Mouse (Mus musculus) limb, embryonic 10.5 days (tissue): Measurements from ENCODE around the gene Sptbn4. TPM values are rescaled to one million over a fixed set of nuclear protein-coding genes. Genes with fewer than 3 reads are reported as not detected.

Experiments
- DNase-seq: peaks from one replicate; pipeline ENCODE4 v3.0.0-alpha.2; 2017; ENCODE audit warnings: low spot score
- H3K27ac ChIP-seq: fragments of 300-500 bp; sonication (generic); 2 replicates; pipeline ENCODE4 v1.5.1; 2016; ENCODE audit warnings: mild to moderate bottlenecking
- H3K27me3 ChIP-seq: fragments of 300-500 bp; sonication (generic); 2 replicates; pipeline ENCODE4 v1.6.1; 2016; ENCODE audit warnings: low read depth, mild to moderate bottlenecking; ENCODE audit not compliant: poor library complexity, severe bottlenecking
- H3K36me3 ChIP-seq: fragments of 300-500 bp; sonication (generic); 2 replicates; pipeline ENCODE4 v1.6.1; 2016; ENCODE audit warnings: mild to moderate bottlenecking, moderate library complexity
- H3K4me1 ChIP-seq: fragments of 300-500 bp; sonication (generic); 2 replicates; pipeline ENCODE4 v1.6.1; 2016
- H3K4me3 ChIP-seq: fragments of 300-500 bp; sonication (generic); 2 replicates; pipeline ENCODE4 v1.5.1; 2016; ENCODE audit warnings: mild to moderate bottlenecking, moderate library complexity
- H3K9me3 ChIP-seq: fragments of 300-500 bp; sonication (generic); replicated peaks from 2 replicates; pipeline ENCODE4 v1.6.1; 2016; ENCODE audit warnings: mild to moderate bottlenecking
- WGBS: fragments of 180-500 bp; shearing (Covaris S2); methylation state at CpG from one replicate; pipeline ENCODE4 v1.1.7; 2016; 5-methylcytosine and 5-hydroxymethylcytosine counted together
- polyA plus RNA-seq: library from polyadenylated mRNA; unstranded; fragments of >200 nt; fragmentation: Nextera tagmentation; extraction: Ambion mirVana; gene quantifications from 2 replicates; pipeline ENCODE4 v1.2.1, GENCODE M21; 2016

Gene Sptbn4
- polyA plus RNA-seq, 1 experiment from 2014 or later: 0.15 TPM

DNA sequence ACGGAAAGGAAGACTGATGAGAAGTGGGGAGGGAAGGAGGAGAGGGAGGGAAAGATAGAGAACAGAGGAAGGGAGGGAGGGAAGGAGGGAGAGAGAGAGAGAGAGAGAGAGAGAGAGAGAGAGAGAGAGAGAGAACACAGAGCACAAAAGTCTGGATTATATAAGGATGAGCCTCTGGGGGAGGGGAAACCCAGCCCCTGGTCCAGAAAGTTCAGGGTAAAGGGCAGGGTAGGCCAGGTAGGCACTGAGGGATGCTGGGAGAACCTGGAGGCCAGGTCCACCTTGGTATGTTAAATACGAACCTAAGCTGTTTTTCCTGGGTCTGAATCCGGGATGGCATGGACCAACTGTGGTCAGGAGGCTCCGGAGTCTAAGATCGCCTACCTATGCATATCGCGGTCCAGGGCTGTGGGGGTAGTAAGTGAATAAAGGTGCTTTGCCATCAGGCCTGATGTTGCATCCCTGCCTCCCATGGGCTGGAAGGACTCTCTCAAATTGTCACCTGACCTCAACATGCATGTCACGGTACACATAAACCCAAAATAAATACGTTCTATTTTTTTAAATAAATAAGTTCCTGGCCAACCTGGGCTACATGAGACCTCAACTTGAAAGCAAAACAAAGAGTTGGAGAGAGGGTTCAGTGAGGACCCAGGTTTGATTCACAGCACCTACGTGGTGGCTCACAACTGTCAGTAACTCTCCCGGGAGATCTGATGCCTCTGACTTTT is 24.1 kb upstream of the Sptbn4 start:
- Histone ChIP-seq H3K36me3 (peaks cover 9% of the 10 kb centered on the region), H3K27me3 (no peaks in the 10 kb centered on the region), H3K4me1 (peaks cover 13% of the 10 kb centered on the region), H3K9me3 (no peaks in the 10 kb centered on the region), H3K27ac (no peak overlapping the region), H3K4me3 (no peak overlapping the region)
- no peak for DNase-seq
- 89% methylated on average over 11 of the region's 11 CpGs for WGBS

DNA sequence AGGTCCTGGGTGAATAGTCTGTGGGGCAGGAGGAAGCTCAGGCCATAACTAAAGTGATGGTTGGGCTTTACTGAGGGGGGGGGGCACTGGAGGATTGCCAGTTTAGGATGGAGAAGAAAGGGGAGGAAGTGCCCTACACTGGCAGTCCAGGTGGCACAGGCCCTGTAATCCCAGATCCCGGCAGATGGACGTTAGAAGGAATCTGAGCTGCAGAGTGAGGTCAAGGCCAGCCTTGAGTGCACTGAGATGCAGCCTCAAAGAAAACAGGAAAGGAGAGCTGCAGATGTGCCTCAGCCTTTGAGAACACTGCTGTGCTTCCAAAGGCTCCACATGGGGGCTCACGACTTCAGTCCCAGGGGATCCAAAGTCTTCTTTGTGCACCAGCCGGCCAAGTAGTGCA is 20.2 kb upstream of the Sptbn4 start:
- no peaks in the 10 kb centered on the region for H3K27me3 ChIP-seq
- peaks cover 4% of the 10 kb centered on the region for H3K4me1 ChIP-seq
- H3K9me3 ChIP-seq: no peaks in the 10 kb centered on the region
- DNase-seq: no peak
- no peak overlapping the region for H3K27ac ChIP-seq
- no peak overlapping the region for H3K4me3 ChIP-seq
- H3K36me3 ChIP-seq: no peaks in the 10 kb centered on the region
- 61% methylated on average over 4 of the region's 4 CpGs for WGBS

DNA sequence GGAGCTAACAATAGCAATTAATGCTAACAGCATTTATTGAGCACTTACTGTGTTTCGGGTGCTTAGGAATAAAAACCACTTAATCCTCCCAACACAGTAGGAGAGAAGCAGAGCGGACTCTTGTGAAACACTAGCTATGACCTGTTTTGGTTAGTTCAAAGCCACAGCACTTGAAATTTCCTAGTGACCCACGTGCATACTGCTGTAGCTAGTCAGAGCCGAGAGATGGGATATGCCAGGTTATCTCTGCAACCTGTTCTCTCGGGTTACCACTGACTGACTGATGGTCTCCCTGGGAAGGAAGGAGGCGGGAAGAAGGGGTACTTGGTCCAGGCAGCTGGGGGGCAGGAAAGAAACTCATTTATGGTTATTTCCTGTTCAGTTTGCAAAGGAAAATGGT is 13.0 kb upstream of the Sptbn4 start:
- Histone ChIP-seq H3K9me3 (no peaks in the 10 kb centered on the region), H3K27me3 (no peaks in the 10 kb centered on the region), H3K4me1 (no peaks in the 10 kb centered on the region), H3K4me3 (no peak overlapping the region), H3K36me3 (no peaks in the 10 kb centered on the region), H3K27ac (no peak overlapping the region)
- DNase-seq: no peak
- WGBS: 84% methylated on average over 6 of the region's 6 CpGs

DNA sequence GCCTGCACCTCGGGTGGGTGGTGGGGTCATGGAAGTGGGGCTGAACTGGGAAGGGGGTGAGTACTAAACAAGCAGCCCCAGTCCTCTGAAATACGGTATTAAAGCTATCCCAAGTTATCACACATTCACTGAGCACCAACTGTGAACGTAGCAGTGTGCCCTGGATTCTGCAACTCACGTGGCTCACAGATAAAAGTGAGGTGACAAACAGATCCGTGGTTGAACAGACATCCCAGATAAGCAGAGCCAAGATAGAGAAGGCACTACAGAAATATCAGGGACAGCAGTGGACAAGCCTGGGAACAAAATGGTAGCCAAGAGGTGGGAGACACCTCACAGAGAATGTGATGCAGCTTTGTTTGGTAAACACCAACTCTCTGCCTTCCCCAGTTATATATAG is 12.2 kb upstream of the Sptbn4 start:
- Histone ChIP-seq H3K27ac (no peak overlapping the region), H3K36me3 (no peaks in the 10 kb centered on the region), H3K4me3 (no peak overlapping the region), H3K9me3 (no peaks in the 10 kb centered on the region), H3K4me1 (no peaks in the 10 kb centered on the region), H3K27me3 (no peaks in the 10 kb centered on the region)
- 93% methylated on average over 5 of the region's 5 CpGs for WGBS
- DNase-seq: no peak

DNA sequence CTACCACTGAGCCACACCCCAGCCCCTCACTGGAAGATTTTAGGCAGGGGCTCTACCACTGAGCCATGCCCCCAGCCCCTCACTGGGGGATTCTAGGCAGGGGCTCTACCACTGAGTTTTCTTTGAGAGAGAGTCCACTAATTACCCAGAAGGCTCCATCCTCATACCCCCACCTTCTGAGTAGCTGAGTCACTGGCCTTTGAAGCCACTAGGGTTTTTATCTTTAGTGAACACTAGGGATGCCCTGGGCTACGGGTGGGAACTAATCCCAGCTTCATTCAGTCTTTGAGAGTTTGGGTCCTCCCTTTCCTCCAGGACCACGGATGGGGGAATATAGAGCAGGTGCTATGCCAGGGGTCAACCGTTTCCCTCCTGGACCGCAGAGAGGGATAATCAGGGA is 11.1 kb upstream of the Sptbn4 start:
- no peak for DNase-seq
- Histone ChIP-seq H3K27ac (no peak overlapping the region), H3K36me3 (no peaks in the 10 kb centered on the region), H3K4me3 (no peak overlapping the region), H3K9me3 (no peaks in the 10 kb centered on the region), H3K27me3 (no peaks in the 10 kb centered on the region), H3K4me1 (no peaks in the 10 kb centered on the region)
- WGBS: 89% methylated on average over 4 of the region's 4 CpGs

DNA sequence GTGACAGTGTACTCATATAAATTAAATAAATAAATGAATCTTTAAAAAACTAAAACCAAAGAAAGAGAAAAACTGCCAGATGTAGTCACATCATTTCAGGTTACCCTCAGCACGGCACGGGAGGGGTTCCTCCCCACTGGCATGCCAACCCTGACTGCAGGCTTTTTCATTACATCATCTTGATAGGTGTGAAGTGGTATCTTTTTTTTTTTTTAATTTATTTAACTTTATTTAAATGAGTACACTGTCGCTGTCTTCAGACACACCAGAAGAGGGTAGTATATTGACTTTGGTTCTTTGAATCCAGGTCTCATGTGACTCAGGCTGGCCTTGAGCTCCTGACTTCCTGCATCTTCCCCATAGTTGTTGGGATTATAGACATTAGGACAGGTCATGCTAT is 7.8 kb upstream of the Sptbn4 start:
- Histone ChIP-seq H3K9me3 (no peaks in the 10 kb centered on the region), H3K36me3 (no peaks in the 10 kb centered on the region), H3K27me3 (no peaks in the 10 kb centered on the region), H3K27ac (no peak overlapping the region), H3K4me1 (no peaks in the 10 kb centered on the region), H3K4me3 (no peak overlapping the region)
- 91% methylated on average over 3 of the region's 3 CpGs for WGBS
- no peak for DNase-seq

DNA sequence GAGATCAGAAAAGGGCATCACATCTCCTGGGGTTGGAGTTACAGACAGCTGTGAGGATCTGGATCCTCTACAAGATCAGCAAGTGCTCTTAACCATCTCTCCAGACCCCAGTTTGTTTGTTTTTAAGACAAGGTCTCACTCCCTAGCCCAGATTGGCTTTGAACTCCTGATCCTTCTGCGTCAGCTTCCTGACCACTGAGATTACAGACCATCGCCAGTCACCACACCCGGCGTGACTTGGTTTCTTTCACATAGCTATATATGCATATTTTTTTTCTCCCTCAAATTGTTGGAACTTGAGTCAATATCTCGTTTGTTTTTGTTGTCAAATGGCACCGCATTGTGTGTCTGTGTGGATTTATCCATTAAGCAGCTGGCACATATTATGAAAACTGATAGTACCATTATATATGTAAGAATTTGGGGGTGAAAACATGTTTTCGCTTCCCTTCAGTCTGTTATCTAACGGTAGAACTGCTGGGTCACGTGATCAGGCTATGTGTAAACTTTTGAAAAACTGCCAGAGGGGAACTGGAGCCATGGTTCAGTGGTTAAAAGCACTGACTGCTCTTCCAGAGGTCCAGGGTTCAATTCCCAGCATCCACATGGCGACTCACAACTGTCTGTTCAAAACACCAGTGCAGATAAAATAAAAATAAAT is 7.1 kb upstream of the Sptbn4 start:
- Histone ChIP-seq H3K4me1 (no peaks in the 10 kb centered on the region), H3K4me3 (no peak overlapping the region), H3K27me3 (no peaks in the 10 kb centered on the region), H3K9me3 (no peaks in the 10 kb centered on the region), H3K27ac (no peak overlapping the region), H3K36me3 (no peaks in the 10 kb centered on the region)
- no peak for DNase-seq
- WGBS: 82% methylated on average over 10 of the region's 10 CpGs

DNA sequence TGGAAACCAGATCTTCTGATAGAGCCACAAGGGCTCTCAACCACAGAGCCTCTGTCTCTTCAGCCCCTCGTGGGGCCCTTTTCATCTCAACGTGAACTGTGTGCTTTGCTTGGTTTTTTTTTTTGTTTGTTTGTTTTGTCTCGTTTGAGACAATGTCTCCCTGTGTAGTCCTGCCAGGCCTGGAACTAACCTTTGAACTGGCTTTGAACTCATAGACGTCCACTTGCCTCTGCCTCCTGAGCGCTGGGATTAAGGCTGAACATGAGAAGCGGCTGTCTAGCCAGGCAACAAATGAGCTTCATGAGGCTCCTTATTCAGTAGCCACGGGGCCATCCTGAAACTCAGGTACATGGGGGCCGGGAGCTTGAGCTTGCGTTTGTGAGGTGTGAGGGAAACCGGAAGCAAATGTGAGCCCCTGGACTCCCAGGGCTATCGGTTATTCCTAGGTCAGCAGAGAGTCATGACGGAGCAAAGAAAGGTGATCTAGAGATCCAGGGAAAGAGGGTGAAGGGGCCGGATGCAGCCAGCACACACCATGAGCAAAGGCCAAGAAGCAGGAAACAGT is 4.8 kb upstream of the Sptbn4 start:
- Histone ChIP-seq H3K9me3 (no peaks in the 10 kb centered on the region), H3K36me3 (no peaks in the 10 kb centered on the region), H3K27me3 (peaks cover 11% of the 10 kb centered on the region), H3K4me1 (peaks cover 9% of the 10 kb centered on the region), H3K27ac (no peak overlapping the region), H3K4me3 (no peak overlapping the region)
- 66% methylated on average over 13 of the region's 13 CpGs for WGBS
- DNase-seq: no peak

DNA sequence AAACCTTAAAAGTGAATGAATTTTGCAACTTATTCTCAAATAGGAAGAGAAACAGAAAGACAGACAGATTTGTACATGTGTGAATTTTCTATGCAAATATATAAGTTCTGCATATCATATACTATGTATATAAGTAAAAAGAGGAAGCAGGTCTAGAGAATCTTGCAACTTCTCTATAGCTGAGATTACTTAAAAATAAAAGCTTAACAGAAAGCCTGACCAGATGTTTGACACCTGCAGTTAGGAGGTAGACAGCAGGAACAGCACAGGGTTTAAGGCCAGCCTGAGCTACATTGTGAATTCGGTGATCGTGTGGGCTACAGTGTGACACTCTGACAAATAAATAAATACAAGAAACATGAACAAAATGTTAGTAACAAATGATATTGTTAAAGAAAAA is 3.9 kb upstream of the Sptbn4 start:
- whole genome bisulfite sequencing: 94% methylated on average over 2 of the region's 2 CpGs
- no peak for DNase-seq
- Histone ChIP-seq H3K4me1 (peaks cover 15% of the 10 kb centered on the region), H3K27me3 (peaks cover 20% of the 10 kb centered on the region), H3K9me3 (no peaks in the 10 kb centered on the region), H3K36me3 (no peaks in the 10 kb centered on the region), H3K27ac (no peak overlapping the region), H3K4me3 (no peak overlapping the region)

DNA sequence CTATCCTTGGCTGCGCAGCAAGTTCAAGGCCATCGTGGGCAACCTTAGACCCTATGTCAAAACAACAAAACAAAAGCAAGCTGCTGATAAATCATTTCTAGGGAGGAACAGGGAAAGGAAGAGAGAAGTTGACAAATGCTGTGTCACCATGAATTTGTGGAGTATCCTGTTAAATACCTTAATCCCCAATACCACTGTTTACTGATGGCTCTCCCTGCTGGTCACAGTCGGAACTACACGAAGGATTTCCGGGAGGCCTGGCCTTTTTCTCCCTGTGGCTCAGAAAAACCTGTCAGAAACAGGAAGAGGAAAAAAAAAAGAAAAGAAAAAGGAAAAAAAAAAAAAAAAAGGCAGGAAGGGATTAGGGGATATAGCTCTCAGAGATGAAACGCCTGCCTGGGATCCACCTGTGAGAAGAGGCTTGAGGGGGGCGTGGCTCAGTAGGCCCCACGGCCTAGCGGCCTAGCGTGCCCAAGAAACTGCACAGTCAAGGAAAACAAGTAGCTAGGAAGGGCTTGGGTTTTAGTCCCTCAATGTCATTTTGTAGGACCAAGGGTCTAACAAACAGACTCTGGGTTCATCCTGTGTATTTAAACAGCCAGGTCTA is 1.9 kb upstream of the Sptbn4 start:
- Histone ChIP-seq H3K27ac (no peak overlapping the region), H3K9me3 (no peaks in the 10 kb centered on the region), H3K36me3 (no peaks in the 10 kb centered on the region), H3K4me3 (no peak overlapping the region), H3K4me1 (peaks cover 20% of the 10 kb centered on the region), H3K27me3 (peaks cover 40% of the 10 kb centered on the region)
- WGBS: 64% methylated on average over 10 of the region's 10 CpGs
- peak; percentile 68 for DNase-seq

DNA sequence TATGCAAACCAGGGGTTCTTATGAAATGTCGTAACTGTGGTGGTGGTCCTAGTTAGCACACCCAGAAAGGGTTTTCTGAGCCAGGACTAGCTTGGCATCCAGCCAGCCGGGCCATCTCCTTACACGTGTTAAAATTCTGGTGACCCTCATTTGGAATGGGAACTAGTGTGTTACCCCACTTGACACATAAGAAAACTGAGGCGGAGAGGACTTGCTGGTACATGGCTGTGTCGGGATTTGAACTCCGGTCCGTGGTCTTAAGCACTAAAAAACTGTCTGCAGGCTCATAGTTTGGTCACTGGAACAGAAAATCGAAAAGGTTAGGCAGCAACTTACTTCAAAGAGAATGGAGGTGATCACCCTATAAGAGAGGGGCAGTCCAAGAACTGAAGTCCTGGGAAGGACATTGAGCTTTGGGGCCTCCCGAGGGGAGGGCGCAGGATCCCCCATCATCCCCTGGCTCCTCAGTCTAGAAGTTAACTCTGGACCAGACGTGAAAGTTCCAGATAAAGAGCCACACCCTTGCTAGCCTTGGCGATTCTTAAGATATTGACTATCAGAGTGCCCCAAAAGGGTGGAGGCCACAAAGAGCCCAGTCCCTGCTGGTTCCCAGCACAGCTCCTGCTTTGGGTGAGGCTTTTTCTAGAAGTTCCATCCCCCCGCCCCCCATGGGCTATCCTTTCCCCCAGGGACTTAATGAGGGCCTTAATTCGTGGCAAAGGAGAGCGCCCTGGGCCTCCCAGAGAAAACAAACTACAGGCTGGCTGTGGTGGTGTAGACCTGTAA is 1.1 kb upstream of the Sptbn4 start:
- WGBS: 58% methylated on average over 15 of the region's 15 CpGs
- Histone ChIP-seq H3K4me1 (peaks cover 20% of the 10 kb centered on the region), H3K9me3 (no peaks in the 10 kb centered on the region), H3K4me3 (peak overlapping the region; percentile 61), H3K27ac (peak overlapping the region; percentile 59), H3K27me3 (peaks cover 47% of the 10 kb centered on the region), H3K36me3 (no peaks in the 10 kb centered on the region)
- no peak for DNase-seq

DNA sequence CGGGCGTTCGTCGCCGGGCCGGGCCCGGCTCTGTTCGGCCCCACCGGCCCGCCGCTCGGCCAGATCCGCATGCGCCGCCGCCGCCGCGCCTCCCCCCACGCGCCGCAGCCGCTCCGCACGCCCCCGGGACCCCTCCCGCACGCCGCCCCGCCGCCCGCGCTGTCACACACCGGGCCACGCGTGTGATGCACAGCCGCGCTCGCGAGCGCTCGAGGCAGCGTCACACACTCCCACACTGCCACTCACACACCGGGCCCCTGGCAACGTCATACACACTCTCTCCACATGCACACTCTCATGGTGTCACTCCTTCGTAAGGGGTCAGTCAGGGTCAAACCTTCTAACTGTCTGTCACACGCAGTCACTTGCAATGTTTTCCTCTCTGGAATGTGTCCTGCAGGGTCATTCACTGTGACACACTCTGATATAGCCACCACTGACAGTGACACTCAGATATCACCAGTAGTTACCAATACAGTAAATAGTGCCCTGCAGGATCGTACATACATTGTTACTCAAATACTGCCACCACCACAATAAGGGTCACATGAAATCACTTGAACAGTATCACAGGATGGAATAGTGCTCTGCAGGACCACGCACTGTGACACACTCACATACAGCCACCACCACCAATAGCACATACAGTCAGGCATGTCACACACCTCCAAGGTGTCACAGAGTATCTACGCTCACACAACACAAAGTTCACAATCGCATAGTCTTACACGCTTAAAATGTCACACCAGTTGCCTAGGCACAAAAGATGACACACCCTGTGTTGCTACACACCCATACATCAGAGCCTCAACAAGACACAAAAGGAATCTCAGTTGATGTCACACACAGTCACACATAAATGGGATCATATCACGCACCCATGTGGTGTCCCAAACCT is 716 bp downstream of the Sptbn4 start:
- H3K27ac ChIP-seq: peak overlapping the region; percentile 61
- WGBS: 8% methylated on average over 53 of the region's 53 CpGs
- DNase-seq: peak; percentile 39
- H3K4me1 ChIP-seq: peaks cover 20% of the 10 kb centered on the region
- H3K4me3 ChIP-seq: peak overlapping the region; percentile 62
- H3K9me3 ChIP-seq: no peaks in the 10 kb centered on the region
- no peaks in the 10 kb centered on the region for H3K36me3 ChIP-seq
- peaks cover 49% of the 10 kb centered on the region for H3K27me3 ChIP-seq
